Mouse (Mus musculus) heart, embryonic 14.5 days (tissue): ENCODE results near the gene Vav2. TPM values are rescaled to one million over a fixed set of nuclear protein-coding genes. Genes with fewer than 3 reads are reported as not detected.

Experiments
- microRNA-seq: library from miRNA; unstranded; fragments of <30 nt; microRNA quantifications from one replicate; pipeline ENCODE4, GENCODE M21; 2016
- polyA plus RNA-seq: library from polyadenylated mRNA; unstranded; fragments of >200 nt; fragmentation: Nextera tagmentation; extraction: Ambion mirVana; gene quantifications from 2 replicates; pipeline ENCODE4 v1.2.1, GENCODE M21; 2014

The Vav2 gene
- polyA plus RNA-seq, 1 experiment from 2014 or later: 4.1 TPM

Small RNA genes lying within 50 kb of the gene (microRNA-seq; reads per million reads assigned to microRNA genes)
- gene Gm24049 (not detected), gene Mir7578 (not detected)

Other genes starting within 250 kb of the Vav2 start
- 19.0 and 21.6 TPM in 2 replicates for gene Sardh, start 178.7 kb downstream of the Vav2 start, polyA plus RNA-seq
- 3.7 and 4.6 TPM in 2 replicates for gene Brd3os, start 15.3 kb upstream of the Vav2 start, polyA plus RNA-seq
- 70.8 and 74.8 TPM in 2 replicates for gene Brd3, start 80.6 kb upstream of the Vav2 start, polyA plus RNA-seq
- 29.5 and 30.2 TPM in 2 replicates for gene Wdr5, start 88.1 kb upstream of the Vav2 start, polyA plus RNA-seq
- gene Rxra, start 249.4 kb upstream of the Vav2 start, polyA plus RNA-seq: 5.2 and 5.7 TPM in 2 replicates